Mouse (Mus musculus): ENCODE data around the gene Taok3. TPM values are rescaled to one million over a fixed set of nuclear protein-coding genes. Genes with fewer than 3 reads are reported as not detected.

Taok3 gene
- polyA plus RNA-seq, 1 experiment from 2014 or later, result 33.5 TPM

DNA sequence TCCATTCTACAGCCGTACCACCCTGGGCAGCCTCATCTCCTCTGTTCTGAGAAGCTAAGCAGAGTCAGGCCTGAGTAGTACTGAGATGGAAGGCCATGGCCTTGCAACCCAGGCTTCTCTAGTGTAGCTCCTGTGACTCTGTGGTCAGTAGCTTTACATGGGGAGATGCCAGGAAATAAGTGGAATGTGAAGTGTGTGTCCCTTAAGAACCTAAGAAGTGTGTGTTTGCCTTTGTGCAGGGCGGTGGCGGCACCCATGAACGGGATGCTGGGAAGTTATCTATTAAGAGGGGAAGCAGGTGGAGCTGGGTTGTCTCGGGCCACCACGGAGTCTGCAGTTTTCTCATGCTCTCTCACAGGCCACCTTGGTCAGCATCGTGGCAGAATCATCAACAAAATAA, 76.6 kb downstream of the Taok3 start:
- Histone ChIP-seq H3K9me3 (ENCODE audit: control insufficient read depth, low read length) (no peaks in the 10 kb centered on the region), H3K27me3 (ENCODE audit: control insufficient read depth, insufficient read depth, low read depth, low read length) (no peaks in the 10 kb centered on the region), H3K4me1 (replicated peaks; ENCODE audit: control insufficient read depth, insufficient read depth, low read length) (no peaks in the 10 kb centered on the region), H3K27ac (ENCODE audit: low read length) (no peak overlapping the region; the same call in 1 of the 2 replicates), H3K9ac (ENCODE audit: low read length) (no peak overlapping the region), H3K4me3 (ENCODE audit: low read length) (no peak overlapping the region), H3K4me2 (ENCODE audit: low read depth, low read length) (no peak overlapping the region), H3K36me3 (ENCODE audit: control insufficient read depth, insufficient read depth, low read length) (peaks cover 13% of the 10 kb centered on the region; the same call in 1 of the 2 replicates)
- WGBS, result 56% methylated on average over 7 of the region's 7 CpGs
- ATAC-seq (ENCODE audit: low read depth), result peak; percentile 68

DNA sequence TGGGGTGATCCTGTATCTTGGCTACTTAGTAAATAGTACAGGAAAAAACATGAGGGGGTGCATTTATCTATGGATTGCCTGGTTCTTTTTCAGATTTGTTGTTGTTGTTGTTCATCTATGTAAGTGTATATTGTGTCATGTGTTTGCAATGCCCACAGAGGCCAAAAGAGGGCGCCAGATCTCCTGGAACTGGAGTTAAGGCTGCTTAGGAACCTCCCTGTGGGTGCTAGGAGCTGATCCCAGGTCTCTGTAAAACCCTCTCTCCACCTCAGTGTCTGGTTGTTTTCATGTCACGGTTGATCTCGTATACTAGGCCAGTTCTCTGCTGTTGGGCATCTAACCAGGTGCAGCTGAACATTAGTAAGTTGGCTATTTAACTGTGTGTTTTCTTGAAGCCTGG, 78.5 kb downstream of the Taok3 start:
- Histone ChIP-seq H3K9me3 (ENCODE audit: control insufficient read depth, low read length) (no peaks in the 10 kb centered on the region), H3K4me2 (ENCODE audit: low read depth, low read length) (no peak overlapping the region), H3K9ac (ENCODE audit: low read length) (no peak overlapping the region), H3K4me3 (ENCODE audit: low read length) (no peak overlapping the region), H3K4me1 (replicated peaks; ENCODE audit: control insufficient read depth, insufficient read depth, low read length) (no peaks in the 10 kb centered on the region), H3K27ac (ENCODE audit: low read length) (no peak overlapping the region), H3K27me3 (ENCODE audit: control insufficient read depth, insufficient read depth, low read depth, low read length) (no peaks in the 10 kb centered on the region), H3K36me3 (ENCODE audit: control insufficient read depth, insufficient read depth, low read length) (peaks cover 13% of the 10 kb centered on the region; the same call in 1 of the 2 replicates)
- no peak for ATAC-seq (ENCODE audit: low read depth)
- 72% methylated on average over 3 of the region's 3 CpGs for WGBS

DNA sequence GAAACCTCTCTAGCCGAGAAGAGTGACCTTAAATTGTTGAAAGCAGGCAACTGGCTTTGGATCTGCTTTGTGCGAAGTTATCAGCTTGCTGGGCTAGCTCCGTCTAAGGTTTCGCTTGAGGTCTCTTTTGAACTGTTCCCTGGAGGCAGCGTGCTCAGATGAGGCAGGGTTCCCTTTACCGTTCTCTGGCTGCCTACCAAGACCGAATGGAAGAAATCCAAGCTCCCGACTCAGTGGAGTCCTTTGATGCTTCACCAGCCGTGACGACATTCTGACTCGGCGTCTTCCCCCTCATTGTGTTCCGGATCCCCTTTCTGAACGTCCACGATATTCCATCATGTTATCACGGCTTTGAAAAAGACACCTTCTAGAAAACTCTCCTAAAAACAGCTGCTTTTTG, 87.4 kb downstream of the Taok3 start:
- Histone ChIP-seq H3K36me3 (ENCODE audit: control insufficient read depth, insufficient read depth, low read length) (peaks cover 16% of the 10 kb centered on the region), H3K4me2 (ENCODE audit: low read depth, low read length) (no peak overlapping the region), H3K9ac (ENCODE audit: low read length) (no peak overlapping the region), H3K9me3 (ENCODE audit: control insufficient read depth, low read length) (no peaks in the 10 kb centered on the region), H3K27me3 (ENCODE audit: control insufficient read depth, insufficient read depth, low read depth, low read length) (no peaks in the 10 kb centered on the region), H3K4me3 (ENCODE audit: low read length) (no peak overlapping the region), H3K4me1 (replicated peaks; ENCODE audit: control insufficient read depth, insufficient read depth, low read length) (no peaks in the 10 kb centered on the region), H3K27ac (ENCODE audit: low read length) (no peak overlapping the region)
- no peak for ATAC-seq (ENCODE audit: low read depth)
- WGBS, result 80% methylated on average over 16 of the region's 16 CpGs

DNA sequence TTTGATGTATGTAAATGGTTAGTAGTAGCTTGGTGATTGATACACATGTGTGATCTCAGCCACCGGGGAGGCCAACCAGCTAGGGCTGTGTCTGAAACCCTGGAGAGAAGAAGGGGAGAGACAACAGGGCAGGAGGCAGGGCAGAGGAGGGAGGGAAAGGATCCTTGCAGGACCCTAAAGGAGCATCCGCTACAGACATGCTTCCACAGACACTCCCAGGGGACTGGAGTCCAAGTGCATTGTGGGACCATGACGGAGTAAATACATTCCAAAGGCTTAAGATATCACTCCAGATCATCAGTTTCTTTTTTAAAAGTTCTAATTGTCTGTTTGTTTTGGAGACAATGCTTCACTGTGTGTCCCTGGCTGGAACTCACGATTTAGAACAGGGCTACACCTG, 94.1 kb downstream of the Taok3 start:
- no peak overlapping the region for H3K27ac ChIP-seq (ENCODE audit: low read length)

DNA sequence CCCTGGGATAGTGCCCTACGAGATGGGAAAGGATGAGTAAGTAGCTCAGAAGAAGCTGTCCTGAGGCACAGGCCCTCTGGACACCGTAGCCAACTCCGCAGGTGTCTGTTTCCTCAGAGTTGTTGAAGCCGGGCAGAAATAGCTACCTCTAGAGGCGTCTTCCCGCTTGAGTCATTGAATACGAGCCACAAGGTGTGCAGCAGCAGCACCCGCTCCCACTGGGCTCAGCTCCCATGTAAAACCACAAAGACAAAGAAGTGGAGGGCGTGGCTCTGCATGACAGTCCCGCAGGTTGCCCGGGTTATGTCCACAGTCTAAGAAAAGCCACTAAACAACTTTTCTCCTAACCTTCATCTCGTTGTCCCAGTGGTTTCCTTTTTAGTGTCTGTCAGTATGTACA, 111.1 kb downstream of the Taok3 start:
- Histone ChIP-seq H3K4me3 (ENCODE audit: low read length) (no peak overlapping the region), H3K9me3 (ENCODE audit: control insufficient read depth, low read length) (no peaks in the 10 kb centered on the region), H3K36me3 (ENCODE audit: control insufficient read depth, insufficient read depth, low read length) (peaks cover 9% of the 10 kb centered on the region), H3K4me2 (ENCODE audit: low read depth, low read length) (no peak overlapping the region), H3K4me1 (replicated peaks; ENCODE audit: control insufficient read depth, insufficient read depth, low read length) (no peaks in the 10 kb centered on the region), H3K27me3 (ENCODE audit: control insufficient read depth, insufficient read depth, low read depth, low read length) (no peaks in the 10 kb centered on the region), H3K27ac (ENCODE audit: low read length) (no peak overlapping the region), H3K9ac (ENCODE audit: low read length) (no peak overlapping the region)
- WGBS, result 59% methylated on average over 12 of the region's 12 CpGs
- no peak for ATAC-seq (ENCODE audit: low read depth)

More for the DNA sequence above, 94.1 kb downstream of the Taok3 start:
- Histone ChIP-seq H3K27me3 (ENCODE audit: control insufficient read depth, insufficient read depth, low read depth, low read length) (no peaks in the 10 kb centered on the region), H3K9me3 (ENCODE audit: control insufficient read depth, low read length) (no peaks in the 10 kb centered on the region), H3K4me1 (replicated peaks; ENCODE audit: control insufficient read depth, insufficient read depth, low read length) (no peaks in the 10 kb centered on the region), H3K4me2 (ENCODE audit: low read depth, low read length) (no peak overlapping the region), H3K4me3 (ENCODE audit: low read length) (no peak overlapping the region), H3K9ac (ENCODE audit: low read length) (no peak overlapping the region), H3K36me3 (ENCODE audit: control insufficient read depth, insufficient read depth, low read length) (peaks cover 18% of the 10 kb centered on the region)
- WGBS, result 58% methylated on average over 4 of the region's 4 CpGs
- ATAC-seq (ENCODE audit: low read depth), result no peak

DNA sequence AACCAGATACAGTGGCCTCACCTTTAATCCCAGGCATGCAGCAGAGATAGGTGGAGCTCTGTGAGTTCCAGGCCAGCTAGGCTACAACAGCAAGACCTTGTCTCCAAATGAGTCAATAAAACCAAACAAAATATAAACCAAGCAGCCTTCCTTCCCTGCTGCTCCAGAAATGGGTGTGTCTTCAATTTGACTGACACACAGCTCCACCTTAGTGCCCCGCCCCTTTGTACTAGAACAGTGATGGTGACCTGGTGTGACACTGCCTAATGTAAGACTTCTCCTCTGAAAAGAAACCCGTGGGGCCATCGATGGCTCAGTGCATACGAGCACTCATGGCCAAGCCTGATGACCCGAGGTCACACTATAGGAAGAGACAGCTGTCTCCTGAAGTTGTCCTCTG, 116.6 kb downstream of the Taok3 start:
- no peaks in the 10 kb centered on the region; the same call in none of the 2 replicates for H3K36me3 ChIP-seq (ENCODE audit: control insufficient read depth, insufficient read depth, low read length)
- no peak overlapping the region for H3K4me3 ChIP-seq (ENCODE audit: low read length)
- H3K4me2 ChIP-seq (ENCODE audit: low read depth, low read length), result no peak overlapping the region
- H3K9ac ChIP-seq (ENCODE audit: low read length), result no peak overlapping the region
- ATAC-seq (ENCODE audit: low read depth), result no peak
- WGBS, result 78% methylated on average over 5 of the region's 5 CpGs
- 0 out of 2 replicates have a peak, but pooled peaks cover 3% of the 10 kb centered on the region for H3K4me1 ChIP-seq (replicated peaks; ENCODE audit: control insufficient read depth, insufficient read depth, low read length)
- H3K9me3 ChIP-seq (ENCODE audit: control insufficient read depth, low read length), result no peaks in the 10 kb centered on the region
- H3K27me3 ChIP-seq (ENCODE audit: control insufficient read depth, insufficient read depth, low read depth, low read length), result no peaks in the 10 kb centered on the region
- no peak overlapping the region for H3K27ac ChIP-seq (ENCODE audit: low read length)

DNA sequence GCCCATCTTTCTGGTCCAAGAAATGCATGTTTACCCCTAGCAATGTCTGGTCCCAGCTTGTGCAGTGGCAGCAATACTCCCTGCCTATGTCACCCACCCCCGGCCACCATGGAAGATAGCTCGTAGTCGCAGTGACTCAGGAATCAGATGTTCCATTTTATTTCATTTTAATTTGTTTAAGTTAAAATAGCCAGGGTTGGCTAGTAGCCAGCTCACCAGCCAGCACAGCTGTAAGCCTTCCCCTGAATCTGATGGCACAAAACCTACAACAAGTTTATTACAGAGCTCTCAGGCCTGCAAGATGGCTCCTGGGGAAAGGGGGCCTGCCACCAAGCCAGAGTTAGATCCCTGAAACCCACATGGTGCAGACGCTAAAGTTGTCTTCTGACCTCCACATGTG, 119.2 kb downstream of the Taok3 start:
- no peak for ATAC-seq (ENCODE audit: low read depth)
- Histone ChIP-seq H3K27ac (ENCODE audit: low read length) (no peak overlapping the region), H3K4me3 (ENCODE audit: low read length) (no peak overlapping the region), H3K4me2 (ENCODE audit: low read depth, low read length) (no peak overlapping the region), H3K27me3 (ENCODE audit: control insufficient read depth, insufficient read depth, low read depth, low read length) (no peaks in the 10 kb centered on the region), H3K36me3 (ENCODE audit: control insufficient read depth, insufficient read depth, low read length) (no peaks in the 10 kb centered on the region; the same call in none of the 2 replicates), H3K9ac (ENCODE audit: low read length) (no peak overlapping the region), H3K4me1 (replicated peaks; ENCODE audit: control insufficient read depth, insufficient read depth, low read length) (peaks cover 3% of the 10 kb centered on the region; the same call in 1 of the 2 replicates), H3K9me3 (ENCODE audit: control insufficient read depth, low read length) (no peaks in the 10 kb centered on the region)
- 57% methylated on average over 4 of the region's 4 CpGs for WGBS

DNA sequence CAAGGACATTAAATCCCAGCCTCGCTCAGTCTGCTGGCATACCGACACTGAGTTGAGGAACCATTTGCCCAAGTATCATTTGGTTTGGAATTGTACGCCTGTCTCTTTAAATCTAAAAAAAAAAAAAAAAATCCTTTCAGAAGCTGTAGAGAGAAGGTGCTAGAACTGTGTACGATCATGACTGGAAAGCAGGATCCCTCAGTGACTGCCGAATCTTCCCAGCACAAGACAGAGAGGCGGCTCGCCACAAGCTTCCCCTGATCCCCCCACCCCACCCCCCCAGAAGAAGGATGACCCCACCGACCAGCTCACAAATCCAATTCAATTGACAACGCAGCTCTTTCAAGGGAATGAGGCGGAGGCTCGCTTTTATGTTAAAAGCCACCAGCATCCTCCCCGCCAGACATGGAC, 120.4 kb downstream of the Taok3 start:
- WGBS, result 8% methylated on average over 12 of the region's 12 CpGs
- Histone ChIP-seq H3K27ac (ENCODE audit: low read length) (peak overlapping the region; percentile 46), H3K27me3 (ENCODE audit: control insufficient read depth, insufficient read depth, low read depth, low read length) (no peaks in the 10 kb centered on the region), H3K9me3 (ENCODE audit: control insufficient read depth, low read length) (no peaks in the 10 kb centered on the region), H3K9ac (ENCODE audit: low read length) (peak overlapping the region; percentile 61), H3K36me3 (ENCODE audit: control insufficient read depth, insufficient read depth, low read length) (no peaks in the 10 kb centered on the region; the same call in 1 of the 2 replicates), H3K4me2 (ENCODE audit: low read depth, low read length) (peak overlapping the region; percentile 75), H3K4me3 (ENCODE audit: low read length) (peak overlapping the region; percentile 53), H3K4me1 (replicated peaks; ENCODE audit: control insufficient read depth, insufficient read depth, low read length) (peaks cover 3% of the 10 kb centered on the region; the same call in 1 of the 2 replicates)
- no peak for ATAC-seq (ENCODE audit: low read depth)

DNA sequence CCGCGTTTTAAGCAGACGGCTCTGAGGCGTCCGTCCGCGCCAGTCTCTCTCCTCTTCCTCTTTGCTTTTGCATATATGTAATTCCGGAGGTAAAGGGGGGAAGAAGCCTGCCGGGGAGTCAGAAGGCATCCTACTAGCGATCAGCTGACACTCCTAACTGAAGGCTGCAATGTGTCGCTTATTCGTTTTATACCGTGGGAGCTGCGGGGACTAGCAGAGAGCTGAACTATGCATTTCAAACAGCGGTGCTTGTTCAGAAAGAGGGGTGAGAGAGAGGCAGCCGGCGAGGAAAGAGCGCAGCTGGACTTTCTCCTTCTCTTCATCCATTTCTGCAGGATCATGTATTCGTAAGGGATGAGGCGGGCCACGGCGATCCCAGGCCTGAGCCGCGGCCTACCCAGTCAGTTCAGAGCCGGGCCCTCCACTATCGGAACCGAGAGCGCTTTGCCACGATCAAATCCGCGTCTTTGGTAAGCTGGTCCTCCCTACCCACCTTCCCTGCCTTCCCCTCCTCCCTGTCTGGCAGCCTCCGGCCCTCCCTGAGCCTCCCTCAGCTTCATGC, 120.9 kb downstream of the Taok3 start:
- ATAC-seq (ENCODE audit: low read depth), result peak; percentile 29; the same call in 1 of the 2 replicates

More for the DNA sequence above, 120.9 kb downstream of the Taok3 start:
- Histone ChIP-seq H3K4me2 (ENCODE audit: low read depth, low read length) (peak overlapping the region; percentile 75), H3K4me3 (ENCODE audit: low read length) (peak overlapping the region; percentile 53), H3K4me1 (replicated peaks; ENCODE audit: control insufficient read depth, insufficient read depth, low read length) (peaks cover 3% of the 10 kb centered on the region; the same call in 1 of the 2 replicates), H3K36me3 (ENCODE audit: control insufficient read depth, insufficient read depth, low read length) (no peaks in the 10 kb centered on the region; the same call in 1 of the 2 replicates), H3K27me3 (ENCODE audit: control insufficient read depth, insufficient read depth, low read depth, low read length) (no peaks in the 10 kb centered on the region), H3K27ac (ENCODE audit: low read length) (peak overlapping the region; percentile 46), H3K9ac (ENCODE audit: low read length) (peak overlapping the region; percentile 61), H3K9me3 (ENCODE audit: control insufficient read depth, low read length) (no peaks in the 10 kb centered on the region)
- 9% methylated on average over 32 of the region's 32 CpGs for WGBS
